Comparison of ENCODE assay signal across 8 mouse cellular contexts in genomic region chr5:64380698-64381375, GRCm38 (mm10).
DNase-seq lines count a peak whose midpoint lies in the region; ATAC-seq lines count a peak whose summit lies in the region.

No protein-coding gene starts in this region.

- H3K4me1 ChIP-seq in kidney, embryonic 16.5 days (ENCODE audit: insufficient read depth, low read length), result peaks cover 66% of the 10 kb centered on the region

- 0 out of 2 replicates have a peak overlapping the region, but pooled peaks have one; percentile 12 for H3K4me2 ChIP-seq in kidney, embryonic 16.5 days (replicated peaks; ENCODE audit: low read depth, low read length)

- 47% methylated on average over 11 of the region's 11 CpGs for WGBS in kidney, embryonic 16.5 days

- H3K27me3 ChIP-seq in kidney, embryonic 16.5 days (ENCODE audit: insufficient read depth, low read length), result no peaks in the 10 kb centered on the region

- peak overlapping the region; percentile 77 for H3K27ac ChIP-seq in kidney, embryonic 16.5 days (ENCODE audit: low read length)

- no peaks in the 10 kb centered on the region for H3K36me3 ChIP-seq in kidney, embryonic 16.5 days (ENCODE audit: insufficient read depth, low read length)

- no peak overlapping the region; the same call in 1 of the 2 replicates for H3K9ac ChIP-seq in kidney, embryonic 16.5 days (replicated peaks; ENCODE audit: low read length)

- H3K9me3 ChIP-seq in kidney, embryonic 16.5 days (ENCODE audit: low read length), result no peaks in the 10 kb centered on the region

- peak; percentile 46; the same call in 1 of the 2 replicates for ATAC-seq in kidney, embryonic 16.5 days (ENCODE audit: low FRiP score, low TSS enrichment)
- ATAC-seq in activated CD4-positive, CD25-positive, alpha-beta regulatory T cell, adult 4 months, result peak; percentile 67
- peak; percentile 53 for ATAC-seq in megakaryocyte progenitor cell, adult 5-6 weeks (replicated peaks; ENCODE audit: poor library complexity)

- no peak overlapping the region for H3K4me3 ChIP-seq in kidney, embryonic 16.5 days (ENCODE audit: low read length)

- no peak for DNase-seq in kidney, adult 9 months
- peak; percentile 66 for DNase-seq in kidney, postnatal 10 days
- DNase-seq in left cerebral cortex, adult 9 months (ENCODE audit: low spot score in 2 of 2), result no peak
- no peak for DNase-seq in left cerebral cortex, adult 18-20 months (ENCODE audit: low spot score in 2 of 2)
- no peak for DNase-seq in urinary bladder, postnatal 36 days (ENCODE audit: low spot score in 2 of 2)
